Mouse (Mus musculus) heart, adult 2 months (tissue): ENCODE data around the gene Sec22a.

Experiments used
- CTCF ChIP-seq: fragments of 200-600 bp; IDR thresholded peaks from 2 replicates; pipeline ENCODE4 v1.8.1; 2022; ENCODE audit warnings: antibody characterized with exemption, mild to moderate bottlenecking, moderate library complexity
- POLR2A ChIP-seq: fragments of 200-500 bp; IDR thresholded peaks from 2 replicates; pipeline ENCODE4 v1.6.1; 2011; ENCODE audit warnings: mild to moderate bottlenecking, low read depth, low read length, control low read depth; ENCODE audit not compliant: insufficient read depth

DNA sequence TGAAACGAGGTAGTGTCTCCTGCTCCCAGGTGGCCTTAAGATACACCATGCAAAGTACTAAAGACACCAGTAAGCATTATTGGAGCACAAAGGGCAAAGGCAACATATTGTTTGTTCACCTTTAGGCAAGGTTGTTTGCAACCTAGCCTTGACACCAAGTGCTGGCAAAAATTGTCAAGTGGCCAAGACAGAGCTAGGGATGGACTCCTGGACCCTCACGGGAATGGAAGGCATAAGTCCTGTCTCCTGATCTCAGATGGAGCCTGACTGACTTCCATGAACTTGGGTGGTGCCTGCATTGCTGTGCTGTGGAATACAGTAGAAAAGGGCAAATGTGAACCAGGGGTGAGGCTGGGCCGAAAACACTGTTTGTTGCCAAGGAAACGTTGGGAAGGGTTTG is 54.1 kb downstream of the Sec22a start:
- no peak for TF ChIP-seq CTCF
- TF ChIP-seq POLR2A = no peak
